Mouse (Mus musculus): ENCODE data around the gene Kidins220.

DNA sequence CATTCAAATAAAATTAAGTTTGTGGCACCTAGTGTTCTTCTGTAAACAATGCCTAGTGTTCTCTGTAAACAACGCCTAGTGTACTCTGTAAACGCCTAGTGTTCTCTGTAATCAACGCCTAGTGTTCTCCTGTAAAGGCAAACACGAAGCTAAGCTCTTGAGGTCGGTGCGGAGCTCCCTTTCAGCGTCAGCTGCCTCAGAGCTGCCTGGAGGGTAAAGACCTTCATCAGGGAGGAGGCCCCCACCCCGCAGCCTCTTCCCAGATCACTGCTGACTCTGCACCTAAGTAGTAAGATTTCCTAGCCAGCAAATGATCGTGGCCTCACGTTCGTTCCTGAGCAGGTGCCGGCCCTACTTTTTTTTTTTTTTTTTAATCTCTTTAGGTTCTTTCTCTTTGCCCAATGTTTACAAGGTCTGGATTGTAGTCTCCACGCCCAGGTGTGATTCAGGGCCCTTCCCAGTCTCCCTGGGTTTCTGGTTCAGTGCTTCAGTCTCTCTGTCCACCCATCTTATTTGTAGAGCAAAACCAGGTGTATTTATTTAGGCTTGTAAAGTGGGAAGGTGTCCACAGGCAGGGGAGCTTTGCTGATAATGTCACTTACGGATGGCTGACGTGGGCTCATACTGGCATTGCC lies 37.1 kb downstream of the Kidins220 start:
- TF ChIP-seq CTCF (IDR thresholded peaks at IDR 0.05; ENCODE audit: extremely low read depth, insufficient read length, insufficient replicate concordance, low read depth, low read length) (no peak), POLR2A (IDR thresholded peaks at IDR 0.05; ENCODE audit: low read depth, low read length) (no peak)

Measured in small intestine, adult 2 months (tissue).